Comparison of ENCODE assay signal across 8 mouse cellular contexts in genomic region chr5:113844721-113845120, GRCm38 (mm10). TPM values are rescaled to one million over a fixed set of nuclear protein-coding genes. Genes with fewer than 3 reads are reported as not detected.
A peak's percentile ranks its signal among the peaks of the same experiment; 100 is the strongest.
DNase-seq lines count a peak whose midpoint lies in the region; ATAC-seq and TF ChIP-seq lines count a peak whose summit lies in the region.

No protein-coding gene starts in this region.

- H3K36me3 ChIP-seq in lung, postnatal 0 days (ENCODE audit: insufficient read depth, low read length): peaks cover 61% of the 10 kb centered on the region
- peaks cover 78% of the 10 kb centered on the region for H3K36me3 ChIP-seq in small intestine, adult 2 months (ENCODE audit: control insufficient read depth, insufficient read depth, low read length)

- peaks cover 35% of the 10 kb centered on the region for H3K4me1 ChIP-seq in bone marrow macrophage, adult 2 months (ENCODE audit: control insufficient read depth, insufficient read depth, low read length)
- no peaks in the 10 kb centered on the region for H3K4me1 ChIP-seq in lung, postnatal 0 days (ENCODE audit: insufficient read depth, low read depth, low read length)
- peaks cover 3% of the 10 kb centered on the region; the same call in 1 of the 2 replicates for H3K4me1 ChIP-seq in small intestine, adult 2 months (ENCODE audit: control insufficient read depth, insufficient read depth, insufficient read length, low read length)

- no peak overlapping the region for H3K27ac ChIP-seq in bone marrow macrophage, adult 2 months (ENCODE audit: insufficient read depth, low read depth, low read length)
- no peak overlapping the region for H3K27ac ChIP-seq in lung, postnatal 0 days (ENCODE audit: low read length)
- H3K27ac ChIP-seq in small intestine, adult 2 months (ENCODE audit: insufficient read depth, low read depth, low read length): peak overlapping the region; percentile 14; the same call in 1 of the 2 replicates

- no peak for TF ChIP-seq POLR2A in bone marrow macrophage, adult 2 months (IDR thresholded peaks at IDR 0.05; ENCODE audit: borderline replicate concordance, low read depth, low read length)
- TF ChIP-seq POLR2A in small intestine, adult 2 months (IDR thresholded peaks at IDR 0.05; ENCODE audit: low read depth, low read length): no peak

- TF ChIP-seq EP300 in lung, postnatal 0 days (IDR thresholded peaks at IDR 0.05): no peak

- 49% methylated on average over 7 of the region's 7 CpGs for WGBS in lung, postnatal 0 days
- 61% methylated on average over 7 of the region's 7 CpGs for WGBS in small intestine, adult 2 months

- TF ChIP-seq CTCF in bone marrow macrophage, adult 2 months (IDR thresholded peaks at IDR 0.05; ENCODE audit: low read depth, low read length): peak; percentile 59
- TF ChIP-seq CTCF in lung, postnatal 0 days (IDR thresholded peaks at IDR 0.05): peak; percentile 80
- peak; percentile 70; the same call in 1 of the 2 replicates for TF ChIP-seq CTCF in small intestine, adult 2 months (IDR thresholded peaks at IDR 0.05; ENCODE audit: extremely low read depth, insufficient read length, insufficient replicate concordance, low read depth, low read length)

- no peak overlapping the region for H3K4me3 ChIP-seq in bone marrow macrophage, adult 2 months (ENCODE audit: insufficient read depth, low read length)
- no peak overlapping the region for H3K4me3 ChIP-seq in lung, postnatal 0 days (ENCODE audit: low read depth, low read length)
- no peak overlapping the region for H3K4me3 ChIP-seq in small intestine, adult 2 months (ENCODE audit: low read depth, low read length)

- no peak overlapping the region for H3K9ac ChIP-seq in lung, postnatal 0 days (replicated peaks; ENCODE audit: low read depth)

- H3K27me3 ChIP-seq in lung, postnatal 0 days (replicated peaks; ENCODE audit: insufficient read depth, low read length): no peaks in the 10 kb centered on the region
- H3K27me3 ChIP-seq in small intestine, adult 2 months (ENCODE audit: control insufficient read depth, insufficient read depth, low read length): no peaks in the 10 kb centered on the region

- H3K9me3 ChIP-seq in lung, postnatal 0 days (ENCODE audit: low read length): no peaks in the 10 kb centered on the region

- peak; percentile 59 for ATAC-seq in lung, postnatal 0 days

- no peak overlapping the region; the same call in 1 of the 2 replicates for H3K4me2 ChIP-seq in lung, postnatal 0 days (replicated peaks; ENCODE audit: low read depth, low read length)

- peak; percentile 69 for DNase-seq in right cerebral cortex, adult 18-20 months
- no peak for DNase-seq in right cerebral cortex, postnatal 36 days (ENCODE audit: low spot score in 2 of 2)
- DNase-seq in frontal cortex, postnatal 25 days (ENCODE audit: low spot score in 2 of 2): peak; percentile 46 to 66
- DNase-seq in kidney, postnatal 4 days: peak; percentile 80 to 82
- peak; percentile 70 for DNase-seq in lung, postnatal 0 days (ENCODE audit: low spot score)
- no peak for DNase-seq in cerebellum, adult 9-11 months

RNA-seq across cellular contexts. Expression of gene Selplg, which starts 12.3 kb away (rescaled TPM):
- 318 and 365 TPM in 2 replicates for polyA plus RNA-seq in bone marrow macrophage, adult 2 months (2012; ENCODE audit: insufficient read depth, insufficient read length, missing spikeins)
- polyA plus RNA-seq in lung, postnatal 0 days (2015; fragmentation: Nextera tagmentation; extraction: Ambion mirVana): 14.6 and 15.1 TPM in 2 replicates
- polyA plus RNA-seq in small intestine, adult 2 months (2012; rRNA removed): 31.5 and 52.3 TPM in 2 replicates

RNA-seq across cellular contexts. Expression of gene Tmem119, which starts 44.4 kb away (rescaled TPM):
- polyA plus RNA-seq in bone marrow macrophage, adult 2 months (2012; ENCODE audit: insufficient read depth, insufficient read length, missing spikeins): 0.99 and 1.7 TPM in 2 replicates
- polyA plus RNA-seq in lung, postnatal 0 days (2015; fragmentation: Nextera tagmentation; extraction: Ambion mirVana): 107 and 110 TPM in 2 replicates
- 10.1 and 13.5 TPM in 2 replicates for polyA plus RNA-seq in small intestine, adult 2 months (2012; rRNA removed)

Comparison
In these comparisons a context has a peak if more than half of its experiments do, and no peak if none do; other contexts are left out.
1. DNase-seq: peak in right cerebral cortex, adult 18-20 months (single experiment), frontal cortex, postnatal 25 days (2 of 2), kidney, postnatal 4 days (2 of 2) and lung, postnatal 0 days (single experiment); none in right cerebral cortex, postnatal 36 days (0 of 2) and cerebellum, adult 9-11 months (single experiment).
2. Peak in every context shown above with its lines, with median percentiles within 50 percentile points of each other: CTCF ChIP-seq.